Mouse (Mus musculus): ENCODE measurements around the gene B3galt4.

DNA sequence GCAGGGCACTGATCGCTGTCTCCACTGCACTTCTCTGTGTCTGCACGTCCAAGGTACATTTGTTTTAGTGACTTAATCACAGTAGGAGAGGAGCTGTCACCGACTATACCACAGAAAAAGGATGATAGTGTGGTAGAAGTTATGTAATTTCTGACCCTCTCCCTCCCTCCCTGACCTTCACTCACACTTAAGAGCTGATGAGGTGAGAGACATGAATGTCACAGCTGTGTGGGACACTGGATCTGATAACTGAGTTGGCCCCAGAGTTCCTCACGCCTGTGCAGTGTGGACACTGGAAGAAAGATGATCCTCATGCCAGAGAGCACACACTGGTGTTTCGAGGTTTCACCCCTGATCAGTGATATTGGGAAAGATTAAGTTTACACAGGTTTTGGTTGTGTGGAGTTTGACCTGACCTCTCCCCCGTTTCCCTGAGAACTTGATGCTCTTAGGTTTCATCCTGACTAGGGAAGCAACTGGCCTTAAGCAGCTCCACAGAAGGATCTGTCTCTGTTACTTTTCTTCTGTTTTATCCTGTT is 28.3 kb upstream of the B3galt4 start:
- TF ChIP-seq CTCF (IDR thresholded peaks at IDR 0.05; ENCODE audit: low read depth, low read length), result no peak
- no peak for TF ChIP-seq EP300 (IDR thresholded peaks at IDR 0.05; ENCODE audit: insufficient read depth, low read depth, low read length)
- TF ChIP-seq POLR2A (IDR thresholded peaks at IDR 0.05; ENCODE audit: insufficient read depth, low read length), result no peak

Data from ES-Bruce4 (cell line).